Mouse (Mus musculus): ENCODE measurements around the gene Cacna2d3. TPM values are rescaled to one million over a fixed set of nuclear protein-coding genes. Genes with fewer than 3 reads are reported as not detected.

Gene Cacna2d3
- total and polyA plus RNA-seq, 3 experiments: 0.61 to 0.78 (median 0.70) TPM

GRCm38 (mm10) chr14:29042355-29042754, 679.3 kb downstream of the Cacna2d3 start:
- no peak overlapping the region for H3K9ac ChIP-seq (ENCODE audit: low read depth, low read length)
- no peak for DNase-seq
- no peaks in the 10 kb centered on the region for H3K79me2 ChIP-seq (replicated peaks; ENCODE audit: control insufficient read depth, insufficient read depth, low read length)
- intact Hi-C loops (cut with DNase I): no loop called here
- H3K27me3 ChIP-seq (ENCODE audit: control insufficient read depth, insufficient read depth, low read length): no peaks in the 10 kb centered on the region
- TF ChIP-seq CTCF (IDR thresholded peaks at IDR 0.05) (no peak), POLR2A (IDR thresholded peaks at IDR 0.05; ENCODE audit: insufficient read depth, low read depth, low read length) (no peak), EP300 (IDR thresholded peaks at IDR 0.05; ENCODE audit: insufficient read depth, low read depth, low read length) (no peak)
- peak overlapping the region; percentile 70 for H3K27ac ChIP-seq
- H3K36me3 ChIP-seq (ENCODE audit: control insufficient read depth, insufficient read depth, low read length): no peaks in the 10 kb centered on the region
- H3K4me1 ChIP-seq (ENCODE audit: control insufficient read depth, insufficient read depth, low read length): no peaks in the 10 kb centered on the region
- WGBS: 69% methylated on average over 1 of the region's 1 CpGs
- no peak overlapping the region for H3K4me3 ChIP-seq

GRCm38 (mm10) chr14:29041498-29041897, 680.2 kb downstream of the Cacna2d3 start:
- Histone ChIP-seq H3K4me1 (ENCODE audit: control insufficient read depth, insufficient read depth, low read length) (no peaks in the 10 kb centered on the region), H3K79me2 (replicated peaks; ENCODE audit: control insufficient read depth, insufficient read depth, low read length) (no peaks in the 10 kb centered on the region), H3K4me3 (no peak overlapping the region), H3K27me3 (ENCODE audit: control insufficient read depth, insufficient read depth, low read length) (no peaks in the 10 kb centered on the region), H3K9ac (ENCODE audit: low read depth, low read length) (no peak overlapping the region), H3K36me3 (ENCODE audit: control insufficient read depth, insufficient read depth, low read length) (no peaks in the 10 kb centered on the region), H3K27ac (peak overlapping the region; percentile 70)
- intact Hi-C loops (cut with DNase I): no loop called here
- no peak for TF ChIP-seq CTCF (IDR thresholded peaks at IDR 0.05)
- no peak for TF ChIP-seq POLR2A (IDR thresholded peaks at IDR 0.05; ENCODE audit: insufficient read depth, low read depth, low read length)
- peak; percentile 54; the same call in 1 of the 2 replicates for TF ChIP-seq EP300 (IDR thresholded peaks at IDR 0.05; ENCODE audit: insufficient read depth, low read depth, low read length)
- DNase-seq: peak in 1 of 2 experiments; percentile 57
- WGBS: 45% methylated on average over 1 of the region's 1 CpGs

GRCm38 (mm10) chr14:29040606-29041364, 680.9 kb downstream of the Cacna2d3 start:
- H3K9ac ChIP-seq (ENCODE audit: low read depth, low read length): no peak overlapping the region
- H3K27ac ChIP-seq: peak overlapping the region; percentile 69
- DNase-seq: peak in 1 of 2 experiments; percentile 33
- intact Hi-C loops (cut with DNase I): no loop called here
- H3K27me3 ChIP-seq (ENCODE audit: control insufficient read depth, insufficient read depth, low read length): no peaks in the 10 kb centered on the region
- H3K79me2 ChIP-seq (replicated peaks; ENCODE audit: control insufficient read depth, insufficient read depth, low read length): no peaks in the 10 kb centered on the region
- TF ChIP-seq EP300 (IDR thresholded peaks at IDR 0.05; ENCODE audit: insufficient read depth, low read depth, low read length) (no peak), POLR2A (IDR thresholded peaks at IDR 0.05; ENCODE audit: insufficient read depth, low read depth, low read length) (no peak), CTCF (IDR thresholded peaks at IDR 0.05) (no peak)
- H3K36me3 ChIP-seq (ENCODE audit: control insufficient read depth, insufficient read depth, low read length): no peaks in the 10 kb centered on the region
- H3K4me3 ChIP-seq: no peak overlapping the region
- H3K4me1 ChIP-seq (ENCODE audit: control insufficient read depth, insufficient read depth, low read length): no peaks in the 10 kb centered on the region
- 75% methylated on average over 9 of the region's 9 CpGs for WGBS

- intact Hi-C loops (cut with DNase I): no loop called here
- H3K4me1 ChIP-seq (ENCODE audit: control insufficient read depth, insufficient read depth, low read length): no peaks in the 10 kb centered on the region
- no peaks in the 10 kb centered on the region for H3K36me3 ChIP-seq (ENCODE audit: control insufficient read depth, insufficient read depth, low read length)
- TF ChIP-seq CTCF (IDR thresholded peaks at IDR 0.05) (no peak), EP300 (IDR thresholded peaks at IDR 0.05; ENCODE audit: insufficient read depth, low read depth, low read length) (no peak)
- no peaks in the 10 kb centered on the region for H3K27me3 ChIP-seq (ENCODE audit: control insufficient read depth, insufficient read depth, low read length)
- H3K27ac ChIP-seq: no peak overlapping the region
- no peak overlapping the region for H3K4me3 ChIP-seq
- no peak overlapping the region for H3K9ac ChIP-seq (ENCODE audit: low read depth, low read length)
- H3K79me2 ChIP-seq (replicated peaks; ENCODE audit: control insufficient read depth, insufficient read depth, low read length): no peaks in the 10 kb centered on the region
- 79% methylated on average over 5 of the region's 5 CpGs for WGBS
- DNase-seq: no peak
Observed at GRCm38 (mm10) chr14:29038246-29038645, 683.4 kb downstream of the Cacna2d3 start.

GRCm38 (mm10) chr14:29031858-29032395, 689.7 kb downstream of the Cacna2d3 start:
- no peak overlapping the region for H3K9ac ChIP-seq (ENCODE audit: low read depth, low read length)
- no peaks in the 10 kb centered on the region for H3K79me2 ChIP-seq (replicated peaks; ENCODE audit: control insufficient read depth, insufficient read depth, low read length)
- H3K27me3 ChIP-seq (ENCODE audit: control insufficient read depth, insufficient read depth, low read length): no peaks in the 10 kb centered on the region
- H3K36me3 ChIP-seq (ENCODE audit: control insufficient read depth, insufficient read depth, low read length): no peaks in the 10 kb centered on the region; the same call in 1 of the 2 replicates
- H3K4me3 ChIP-seq: no peak overlapping the region
- peak overlapping the region; percentile 28 for H3K27ac ChIP-seq
- DNase-seq: no peak
- no peaks in the 10 kb centered on the region; the same call in none of the 2 replicates for H3K4me1 ChIP-seq (ENCODE audit: control insufficient read depth, insufficient read depth, low read length)
- intact Hi-C loops (cut with DNase I): no loop called here
- WGBS: 57% methylated on average over 1 of the region's 1 CpGs
- no peak for TF ChIP-seq CTCF (IDR thresholded peaks at IDR 0.05)

- no peaks in the 10 kb centered on the region; the same call in none of the 2 replicates for H3K4me1 ChIP-seq (ENCODE audit: control insufficient read depth, insufficient read depth, low read length)
- no peaks in the 10 kb centered on the region; the same call in 1 of the 2 replicates for H3K36me3 ChIP-seq (ENCODE audit: control insufficient read depth, insufficient read depth, low read length)
- intact Hi-C loops (cut with DNase I): no loop called here
- no peak overlapping the region for H3K4me3 ChIP-seq
- H3K27ac ChIP-seq: peak overlapping the region; percentile 42
- peak in 1 of 2 experiments; percentile 59 for DNase-seq
- H3K27me3 ChIP-seq (ENCODE audit: control insufficient read depth, insufficient read depth, low read length): no peaks in the 10 kb centered on the region
- WGBS: 65% methylated on average over 9 of the region's 9 CpGs
- H3K79me2 ChIP-seq (replicated peaks; ENCODE audit: control insufficient read depth, insufficient read depth, low read length): no peaks in the 10 kb centered on the region
- no peak overlapping the region for H3K9ac ChIP-seq (ENCODE audit: low read depth, low read length)
- TF ChIP-seq POLR2A (IDR thresholded peaks at IDR 0.05; ENCODE audit: insufficient read depth, low read depth, low read length): no peak
- TF ChIP-seq EP300 (IDR thresholded peaks at IDR 0.05; ENCODE audit: insufficient read depth, low read depth, low read length): peak; percentile 70; the same call in 1 of the 2 replicates
Observed at GRCm38 (mm10) chr14:29030519-29030918, 691.1 kb downstream of the Cacna2d3 start.
